Mouse (Mus musculus) gastrocnemius, postnatal 25 days (tissue): ENCODE results near the gene Gm5148. TPM values are rescaled to one million over a fixed set of nuclear protein-coding genes. Genes with fewer than 3 reads are reported as not detected.

ENCODE experiments used
- DNase-seq: peaks from one replicate; pipeline ENCODE4 v3.0.0; 2022
- total RNA-seq, 2 experiments: library from RNA; stranded (reverse); gene quantifications; 1 replicate in 1 of 2; 2 replicates in 1 of 2; pipeline ENCODE4 v1.2.3; 2021

Gm5148 gene
- total RNA-seq, 2 experiments from 2014 or later, result 0.18 TPM; not detected in 1

GRCm38 (mm10) chr3:37737407-37737806 lies 13.1 kb upstream of the Gm5148 start:
- DNase-seq, result peak; percentile 68

DNA sequence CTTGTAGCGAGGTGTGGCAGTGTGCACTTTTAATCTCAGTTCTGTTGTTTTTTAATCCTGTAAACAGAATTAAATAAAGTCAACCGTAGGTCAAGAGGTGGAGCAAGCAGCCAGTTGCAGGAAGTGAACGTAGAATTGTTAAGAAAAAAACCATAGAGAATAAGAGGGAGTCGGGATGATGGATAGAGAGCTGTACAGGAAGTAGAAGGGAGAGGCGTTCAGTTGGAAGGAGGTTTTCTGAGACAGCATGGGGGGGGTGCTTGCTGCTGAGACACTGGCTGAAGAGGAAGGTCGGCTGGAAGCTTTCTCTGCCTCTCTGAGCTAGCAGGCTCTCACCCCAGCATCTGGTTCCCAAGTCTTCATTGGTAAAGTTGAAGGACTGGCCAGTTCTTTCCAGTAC lies 10.9 kb upstream of the Gm5148 start:
- no peak for DNase-seq

DNA sequence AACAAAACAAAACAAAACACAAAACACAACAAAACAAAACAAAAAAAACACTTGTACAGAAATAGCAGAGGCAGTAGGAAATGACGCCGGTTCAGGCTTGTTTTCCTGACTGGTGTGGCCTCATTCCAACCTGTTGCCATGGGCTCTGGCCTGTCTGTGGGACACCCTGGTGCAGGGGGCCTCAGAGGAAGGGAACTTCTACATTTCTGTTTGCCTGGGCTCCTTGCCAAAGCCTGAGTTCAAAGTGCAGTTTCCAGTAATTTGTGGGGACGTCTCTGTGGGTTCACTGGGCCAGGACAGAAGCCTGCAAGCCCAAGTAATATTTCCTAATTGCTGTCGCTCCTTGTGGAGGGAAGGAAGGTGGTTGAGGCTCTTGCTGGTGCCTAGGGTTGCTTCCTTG lies 4.9 kb upstream of the Gm5148 start:
- peak; percentile 61 for DNase-seq

- no peak for DNase-seq
Measured at GRCm38 (mm10) chr3:37728112-37729100, 4.1 kb upstream of the Gm5148 start.

DNA sequence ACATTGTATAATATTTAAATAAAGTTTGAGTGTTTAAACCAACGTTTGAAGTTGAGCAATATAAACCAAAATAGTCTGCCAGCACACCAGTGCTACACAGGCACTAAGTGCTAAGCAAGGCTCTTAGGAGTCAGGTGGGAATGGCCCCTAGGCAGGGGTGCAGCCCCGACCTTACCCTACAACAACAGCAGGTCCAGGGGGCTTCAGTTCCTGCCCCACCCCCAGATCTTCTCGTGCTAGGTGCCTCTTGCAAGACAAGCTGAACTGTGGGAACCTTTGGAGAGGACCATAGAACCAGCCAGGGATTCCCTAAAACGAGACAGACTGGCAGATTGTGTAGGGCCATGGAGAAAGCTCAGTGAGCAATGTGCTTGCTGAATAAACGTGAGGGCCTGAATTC lies 3.1 kb upstream of the Gm5148 start:
- DNase-seq, result no peak

- DNase-seq, result peak; percentile 60
Measured at GRCm38 (mm10) chr3:37726501-37727140, 2.3 kb upstream of the Gm5148 start.

DNA sequence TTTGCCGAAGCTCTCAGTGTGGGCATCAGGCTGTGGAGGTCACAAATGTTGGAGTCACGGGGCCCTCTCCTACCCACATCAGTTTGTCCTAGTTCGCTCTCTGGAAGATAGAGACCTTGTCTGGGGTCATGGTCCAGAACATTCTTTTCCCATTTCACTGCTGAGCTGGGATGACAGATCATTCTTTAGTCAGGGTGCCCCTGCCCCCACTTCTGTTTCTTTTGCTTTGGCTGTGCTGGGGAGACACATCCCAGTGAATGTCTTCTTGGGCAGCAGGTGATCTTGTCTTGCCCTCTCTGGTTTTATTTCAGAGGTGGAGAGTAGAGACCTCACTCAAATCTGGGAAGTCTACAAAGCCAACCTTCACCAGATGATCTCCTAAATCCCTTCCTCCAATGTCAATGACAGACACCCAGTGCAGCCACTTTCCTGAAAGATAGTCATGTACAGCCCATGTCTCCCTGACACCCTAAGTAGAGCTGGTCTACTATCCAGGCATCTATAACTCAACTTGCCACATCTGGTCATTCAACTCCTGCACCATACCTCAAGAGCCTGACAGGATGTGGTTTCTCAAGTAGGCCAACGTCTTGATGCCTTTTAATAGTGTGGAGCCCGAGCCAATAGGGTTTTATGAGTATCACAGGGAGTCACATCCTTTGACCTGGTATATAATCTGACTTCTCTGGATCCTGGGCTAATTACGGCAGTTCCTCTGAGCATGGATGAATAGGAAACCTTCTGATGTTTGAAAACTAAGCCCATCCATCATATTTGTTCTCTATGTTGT lies 851 bp upstream of the Gm5148 start:
- no peak for DNase-seq

- no peak for DNase-seq
Measured at GRCm38 (mm10) chr3:37723662-37724170, 574 bp downstream of the Gm5148 start.

DNA sequence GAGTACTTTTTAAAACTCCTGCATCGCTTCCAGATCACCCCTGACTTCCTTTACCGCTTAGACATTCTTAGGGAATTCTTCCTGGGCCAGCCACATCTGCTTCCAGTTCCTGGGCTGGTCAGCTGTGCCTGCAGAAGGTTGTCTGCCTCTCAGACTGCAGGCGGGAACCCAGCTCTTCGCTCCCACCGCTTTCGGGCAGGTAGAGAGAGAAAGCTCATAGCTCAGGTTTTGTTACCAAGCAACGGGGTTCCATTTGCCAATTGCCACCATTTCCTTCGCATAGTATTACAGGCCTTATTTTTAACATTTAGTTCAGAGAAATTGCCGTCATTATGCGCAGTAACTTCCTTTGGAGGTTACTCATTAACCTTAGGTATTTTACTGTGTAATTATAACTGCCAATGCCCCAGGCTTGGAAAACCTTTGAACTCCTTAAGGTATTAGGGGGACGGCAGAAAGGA lies 1.2 kb downstream of the Gm5148 start:
- no peak for DNase-seq

DNA sequence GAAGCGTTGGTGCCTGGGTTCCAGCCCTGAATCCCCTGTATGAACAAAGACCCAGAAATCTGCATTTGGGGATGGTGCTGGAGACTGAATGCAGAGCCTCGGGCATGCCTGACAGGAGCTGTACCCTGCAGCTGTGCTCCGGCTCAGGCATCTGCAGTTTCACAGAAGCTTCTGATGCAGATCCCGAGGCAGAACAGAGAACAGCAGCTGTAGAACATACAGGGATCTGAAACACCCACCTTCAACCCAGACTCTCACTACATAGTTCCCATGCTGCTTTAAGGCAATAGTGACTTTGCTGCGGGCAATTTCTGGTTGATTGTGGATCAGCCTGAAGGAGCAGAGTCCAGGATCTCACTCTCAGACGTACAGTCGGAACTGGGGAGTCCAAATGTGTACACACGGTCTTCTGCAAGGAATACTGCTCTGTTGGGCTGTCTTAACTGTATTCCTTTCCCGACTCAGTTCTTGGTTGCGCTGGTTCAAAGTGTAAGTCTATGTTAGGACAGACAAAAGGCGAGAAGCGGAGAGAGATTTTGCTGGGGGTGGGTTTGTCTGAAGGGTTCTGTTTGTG lies 1.7 kb downstream of the Gm5148 start:
- DNase-seq, result no peak

GRCm38 (mm10) chr3:37716992-37717391 lies 7.3 kb downstream of the Gm5148 start:
- no peak for DNase-seq

GRCm38 (mm10) chr3:37715734-37716133 lies 8.6 kb downstream of the Gm5148 start:
- DNase-seq, result no peak

GRCm38 (mm10) chr3:37712501-37712900 lies 11.8 kb downstream of the Gm5148 start:
- DNase-seq, result peak; percentile 77

- no peak for DNase-seq
Measured at GRCm38 (mm10) chr3:37711639-37712038, 12.7 kb downstream of the Gm5148 start.

DNA sequence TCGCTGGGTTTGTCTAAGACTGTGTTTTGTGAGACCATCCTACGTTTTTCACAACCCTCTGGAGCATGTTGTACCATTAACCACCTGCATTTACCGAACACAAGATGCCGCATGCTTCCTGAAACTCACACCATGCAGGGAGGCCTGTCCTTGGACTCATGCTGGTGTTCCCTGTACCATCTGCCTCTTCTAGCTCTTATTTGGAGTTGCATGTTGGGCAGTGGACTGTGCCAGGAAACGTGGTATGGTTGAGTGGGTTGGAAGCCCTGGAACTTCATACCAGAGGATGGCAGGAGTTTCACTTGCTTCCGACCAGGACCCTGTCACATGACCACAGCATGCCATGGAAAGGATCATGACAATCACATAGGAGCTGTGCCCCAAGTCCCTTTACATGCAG lies 16.5 kb downstream of the Gm5148 start:
- no peak for DNase-seq

GRCm38 (mm10) chr3:37706439-37706838 lies 17.9 kb downstream of the Gm5148 start:
- DNase-seq, result no peak

DNA sequence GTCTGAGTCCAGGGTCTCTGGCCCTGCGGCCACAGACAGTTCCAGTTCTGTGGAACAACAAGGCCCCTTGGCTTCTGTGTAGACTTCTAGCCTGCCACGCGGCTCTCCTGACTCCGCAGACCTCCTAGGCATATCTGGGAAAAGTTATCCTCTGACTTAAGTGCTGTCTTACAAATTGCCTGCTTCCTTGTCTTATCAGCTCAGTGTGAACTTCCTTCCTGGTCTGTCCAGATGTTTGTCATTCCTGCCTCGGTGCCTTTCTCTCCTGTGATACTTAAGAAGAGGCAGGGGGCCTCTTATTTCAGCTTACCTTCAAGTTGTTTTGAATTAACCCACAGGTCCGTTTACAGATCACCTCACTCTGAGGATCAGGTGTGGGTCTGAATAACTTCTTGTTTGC lies 18.9 kb downstream of the Gm5148 start:
- no peak for DNase-seq

DNA sequence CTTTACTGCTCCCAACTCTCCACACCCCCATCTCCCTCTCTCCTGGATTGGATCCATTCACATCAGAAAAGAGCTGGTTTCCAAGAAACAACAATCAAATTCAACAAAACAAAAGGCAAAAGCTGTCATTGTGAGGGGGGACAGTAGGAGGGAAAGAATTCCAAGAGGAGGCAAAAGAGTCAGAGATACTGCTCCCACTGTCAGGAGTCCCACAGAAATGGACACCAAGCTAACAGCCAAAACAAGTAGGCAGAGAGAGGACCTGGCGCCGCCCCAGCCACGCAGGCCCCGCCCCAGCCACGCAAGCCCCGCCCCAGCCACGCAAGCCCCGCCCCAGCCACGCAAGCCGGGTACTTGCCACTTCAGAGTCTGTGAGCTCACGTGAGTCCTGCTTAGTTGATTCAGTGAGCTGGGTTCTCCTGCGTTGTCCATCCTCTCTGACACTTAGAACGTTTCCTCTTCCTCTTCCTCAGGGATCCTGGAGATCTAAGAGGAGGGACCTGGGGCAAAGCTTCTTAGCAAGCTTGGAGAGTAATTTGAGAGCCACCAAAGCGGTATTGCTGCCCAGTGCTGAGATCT lies 19.5 kb downstream of the Gm5148 start:
- no peak for DNase-seq

DNA sequence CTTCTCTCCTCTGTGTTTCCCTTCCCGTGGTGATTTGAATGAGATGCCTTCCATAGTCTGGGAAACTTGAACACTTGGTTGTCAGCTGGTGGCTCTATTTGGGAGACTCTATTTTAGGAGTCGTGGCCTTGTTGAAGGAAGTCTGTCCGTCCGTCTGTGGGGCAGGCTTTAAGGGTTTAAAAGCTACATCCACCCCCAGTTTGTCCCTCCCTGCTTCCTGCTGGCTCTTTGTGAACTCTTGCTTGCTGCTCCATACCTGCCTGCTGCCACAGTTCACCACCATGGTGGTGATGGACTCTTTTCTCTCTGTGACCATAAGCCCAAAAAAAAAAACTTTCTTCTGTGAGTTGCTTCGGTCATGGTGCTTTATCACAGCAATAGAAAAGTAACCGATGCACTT lies 21.2 kb downstream of the Gm5148 start:
- DNase-seq, result no peak

- no peak for DNase-seq
Measured at GRCm38 (mm10) chr3:37693552-37693951, 30.7 kb downstream of the Gm5148 start.

DNA sequence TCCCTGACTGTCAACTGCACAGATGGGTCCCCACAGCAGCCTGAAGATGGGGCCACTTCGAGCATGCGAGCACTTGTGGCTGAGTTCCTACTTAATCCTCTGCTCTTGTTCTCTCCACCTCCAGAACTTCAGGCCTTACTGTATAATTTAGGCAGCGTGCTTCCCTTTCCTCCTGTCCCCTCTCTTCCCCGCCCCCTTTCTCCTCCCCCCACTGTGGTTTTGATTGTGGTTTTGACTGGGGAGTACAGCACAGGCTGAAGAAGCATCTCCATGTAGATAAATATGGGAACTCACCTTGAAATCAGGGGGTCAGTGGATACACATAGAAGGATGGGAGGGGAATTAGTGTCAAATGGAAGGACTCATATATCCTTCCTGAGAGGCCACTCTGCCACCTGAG lies 31.3 kb downstream of the Gm5148 start:
- no peak for DNase-seq
